Mouse (Mus musculus) hematopoietic stem cell, adult 5-6 weeks (primary cell): ENCODE data around the gene Gm5141. TPM values are rescaled to one million over a fixed set of nuclear protein-coding genes. Genes with fewer than 3 reads are reported as not detected.
"Not testable (repeated sequence)": the region's sequence is repeated elsewhere in the genome, so short reads cannot be mapped to it uniquely, and the experiment has no call there.

ENCODE experiments used
- ATAC-seq, 2 experiments: fragments of 125-278 bp in 1 of 2; replicated peaks in 1 of 2; 2 replicates each; pipeline ENCODE4 v1.8.0; 2016 to 2017; ENCODE audit warnings: inconsistent platforms in 2 of 2, mild to moderate bottlenecking in 2 of 2, moderate number of reproducible peaks in 2 of 2, low read depth in 1 of 2, moderate TSS enrichment in 1 of 2; ENCODE audit not compliant: low FRiP score in 2 of 2, poor library complexity in 2 of 2, severe bottlenecking in 2 of 2, insufficient read depth in 1 of 2, low TSS enrichment in 1 of 2
- total RNA-seq: library from RNA; stranded (forward); fragments of 172-1452, 232-1000 nt; gene quantifications from 2 replicates; pipeline ENCODE4 v1.2.3, GENCODE M21; 2017

The Gm5141 gene
- 7.3 and 9.3 TPM in 2 replicates for total RNA-seq

- ATAC-seq: peak; percentile 100
Observed at GRCm38 (mm10) chr13:62785199-62786134, at the start of gene Gm5141. Gm5141 (minus strand) TSS chr13:62785808.

GRCm38 (mm10) chr13:62833341-62833740 lies 47.7 kb upstream of the Gm5141 start:
- no peak for ATAC-seq

- no peak for ATAC-seq
Observed at GRCm38 (mm10) chr13:62832239-62832638, 46.6 kb upstream of the Gm5141 start.

- ATAC-seq: not testable (repeated sequence)
Observed at GRCm38 (mm10) chr13:62815705-62816104, 30.1 kb upstream of the Gm5141 start.

GRCm38 (mm10) chr13:62812713-62813112 lies 27.1 kb upstream of the Gm5141 start:
- no peak for ATAC-seq

- ATAC-seq: not testable (repeated sequence)
Observed at GRCm38 (mm10) chr13:62807981-62808380, 22.4 kb upstream of the Gm5141 start.

GRCm38 (mm10) chr13:62786135-62786493 lies 506 bp upstream of the Gm5141 start:
- not testable (repeated sequence) for ATAC-seq

- 0 out of 4 replicates have a peak, but pooled peaks of 1 of the 2 experiments have one; percentile 36 for ATAC-seq
Observed at GRCm38 (mm10) chr13:62763806-62764205, 21.8 kb downstream of the Gm5141 start.

- peak; percentile 96 to 99 for ATAC-seq
Observed at GRCm38 (mm10) chr13:62760432-62761415, 24.9 kb downstream of the Gm5141 start, which contains the start of gene Platr25. Platr25 (minus strand) TSS chr13:62760709.

GRCm38 (mm10) chr13:62733322-62733721 lies 52.3 kb downstream of the Gm5141 start:
- no peak for ATAC-seq

Other genes starting within 250 kb of the Gm5141 start
- gene Zfp935, start 227.3 kb downstream of the Gm5141 start, total RNA-seq: not detected in 2 replicates
- gene Zfp934, start 214.6 kb downstream of the Gm5141 start, total RNA-seq: 12.9 and 20.8 TPM in 2 replicates
- 23.2 and 42.7 TPM in 2 replicates for gene 6720489N17Rik, start 161.6 kb downstream of the Gm5141 start, total RNA-seq
- gene Platr25, start 25.1 kb downstream of the Gm5141 start, total RNA-seq: 55.3 and 88.0 TPM in 2 replicates
- gene Fbp2, start 72.6 kb upstream of the Gm5141 start, total RNA-seq: not detected in 2 replicates
- 6.1 and 14.9 TPM in 2 replicates for gene Fbp1, start 102.5 kb upstream of the Gm5141 start, total RNA-seq
- gene 2010111I01Rik, start 179.1 kb upstream of the Gm5141 start, total RNA-seq: 47.1 and 62.7 TPM in 2 replicates